ENCODE assay signal across 32 mouse cellular contexts in genomic region chr7:30829428-30829827, GRCm38 (mm10). TPM values are rescaled to one million over a fixed set of nuclear protein-coding genes. Genes with fewer than 3 reads are reported as not detected.
DNase-seq lines count a peak whose midpoint lies in the region; TF ChIP-seq lines count a peak whose summit lies in the region.
"Had no signal": no experiment of that assay in that cellular context is flagged by ENCODE, and none has a peak within 500 bp of the region (broad histone marks: within the 10 kb centered on the region; RNA-seq: fewer than 3 reads in every experiment).

No protein-coding gene starts in this region.

- H3K27ac ChIP-seq in bone marrow, adult 2 months (ENCODE audit: control insufficient read depth, insufficient read depth, low read depth, low read length, poor library complexity): peak overlapping the region; percentile 27; the same call in 1 of the 2 replicates
- H3K27ac ChIP-seq: embryonic facial prominence, embryonic 12.5 days; embryonic facial prominence, embryonic 15.5 days; forebrain, embryonic 12.5 days; forebrain, embryonic 15.5 days; heart, adult 2 months; heart, embryonic 10.5 days; heart, embryonic 13.5 days; hindbrain, embryonic 12.5 days; hindbrain, embryonic 15.5 days had no signal

- no peak for TF ChIP-seq POLR2A in bone marrow, adult 2 months (IDR thresholded peaks at IDR 0.05; ENCODE audit: borderline replicate concordance, control insufficient read depth, low read depth, low read length)

- peaks cover 43% of the 10 kb centered on the region for H3K4me1 ChIP-seq in E14TG2a.4 (replicated peaks; ENCODE audit: low read depth, low read length)
- H3K4me1 ChIP-seq in bone marrow, adult 2 months (ENCODE audit: control insufficient read depth, insufficient read depth, low read length): peaks cover 3% of the 10 kb centered on the region
- H3K4me1 ChIP-seq: embryonic facial prominence, embryonic 12.5 days; embryonic facial prominence, embryonic 15.5 days; forebrain, embryonic 12.5 days; forebrain, embryonic 15.5 days; heart, embryonic 13.5 days; hindbrain, embryonic 12.5 days; hindbrain, embryonic 15.5 days had no signal

- DNase-seq in ES-CJ7 (ENCODE audit: low read depth, low spot score) (peak; percentile 86), R1 (ENCODE audit: low read depth, low spot score) (peak; percentile 74)
- DNase-seq in kidney, postnatal 10 days: no peak
- no peak for DNase-seq in heart, adult 18-20 months
- no peak for DNase-seq in layer of hippocampus, postnatal 36 days
- DNase-seq: adrenal gland, adult 8-10 months; adrenal gland, postnatal 36 days; B cell, adult 2 months; cerebellum, adult 11 months; cerebellum, adult 2 months; cerebellum, adult 9-11 months; cerebellum, postnatal 25 days; gastrocnemius, postnatal 25 days; heart, adult 2 months; heart, postnatal 14 days; heart, postnatal 4 days had no signal

- no peaks in the 10 kb centered on the region for H3K36me3 ChIP-seq in E14TG2a.4 (ENCODE audit: insufficient read depth, low read length)
- H3K36me3 ChIP-seq: embryonic facial prominence, embryonic 12.5 days; embryonic facial prominence, embryonic 15.5 days; forebrain, embryonic 12.5 days; forebrain, embryonic 15.5 days; heart, embryonic 10.5 days; heart, embryonic 13.5 days; hindbrain, embryonic 12.5 days; hindbrain, embryonic 15.5 days had no signal

- no peaks in the 10 kb centered on the region for H3K27me3 ChIP-seq in E14TG2a.4 (ENCODE audit: insufficient read depth, low read length)
- H3K27me3 ChIP-seq: CH12.LX; embryonic facial prominence, embryonic 12.5 days; embryonic facial prominence, embryonic 15.5 days; forebrain, embryonic 12.5 days; forebrain, embryonic 15.5 days; heart, embryonic 13.5 days; hindbrain, embryonic 12.5 days; hindbrain, embryonic 15.5 days had no signal

- 61% methylated on average over 3 of the region's 3 CpGs for WGBS in bone marrow, adult 2 months

- H3K4me3 ChIP-seq in E14TG2a.4 (replicated peaks; ENCODE audit: low read length): 0 out of 2 replicates have a peak overlapping the region, but pooled peaks have one; percentile 7
- no peak overlapping the region for H3K4me3 ChIP-seq in bone marrow, adult 2 months (replicated peaks; ENCODE audit: control insufficient read depth, low read depth, low read length)
- H3K4me3 ChIP-seq: embryonic facial prominence, embryonic 12.5 days; embryonic facial prominence, embryonic 15.5 days; forebrain, embryonic 12.5 days; forebrain, embryonic 15.5 days; heart, adult 2 months; heart, embryonic 10.5 days; heart, embryonic 13.5 days; hindbrain, embryonic 12.5 days; hindbrain, embryonic 15.5 days had no signal

- TF ChIP-seq CTCF in E14TG2a.4 (conservative IDR thresholded peaks at IDR 0.05; ENCODE audit: low read length): no peak
- no peak for TF ChIP-seq CTCF in bone marrow, adult 2 months (IDR thresholded peaks at IDR 0.05; ENCODE audit: control insufficient read depth, insufficient read depth, low read length)

- peaks cover 9% of the 10 kb centered on the region; the same call in 1 of the 2 replicates for H3K9me3 ChIP-seq in E14TG2a.4 (ENCODE audit: low read length)
- H3K9me3 ChIP-seq: embryonic facial prominence, embryonic 12.5 days; embryonic facial prominence, embryonic 15.5 days; forebrain, embryonic 12.5 days; forebrain, embryonic 15.5 days; heart, embryonic 10.5 days; heart, embryonic 13.5 days; hindbrain, embryonic 12.5 days; hindbrain, embryonic 15.5 days had no signal

RNA-seq across cellular contexts. Expression of gene Ffar2, which starts 5.9 kb away (rescaled TPM):
- polyA plus RNA-seq in bone marrow, adult 2 months (2011; ENCODE audit: insufficient read depth, insufficient read length, low replicate concordance, missing spikeins): 3.6 and 18.3 TPM in 2 replicates
- under 1 TPM; 0.23 to 0.35 TPM for total RNA-seq in heart, adult 18-20 months (2021)
- not detected for total RNA-seq in layer of hippocampus, postnatal 36 days (2021)
- total RNA-seq: heart, adult 2 months; heart, postnatal 4 days had no signal
- polyA plus RNA-seq: embryonic facial prominence, embryonic 12.5 days; embryonic facial prominence, embryonic 15.5 days; forebrain, embryonic 12.5 days; heart, embryonic 13.5 days; hindbrain, embryonic 12.5 days had no signal

RNA-seq across cellular contexts. Expression of gene Ffar3, which starts 26.6 kb away (rescaled TPM):
- not detected in 2 replicates for polyA plus RNA-seq in bone marrow, adult 2 months (2011; ENCODE audit: insufficient read depth, insufficient read length, low replicate concordance, missing spikeins)
- total RNA-seq in heart, adult 18-20 months (2021): not detected
- not detected for total RNA-seq in layer of hippocampus, postnatal 36 days (2021)
- total RNA-seq: CH12.LX; common myeloid progenitor, adult 5-6 weeks; gastrocnemius, adult 8-10 months; gastrocnemius, postnatal 25 days; heart, adult 2 months; heart, postnatal 14 days; heart, postnatal 4 days had no signal
- polyA plus RNA-seq: activated CD4-positive, CD25-positive, alpha-beta regulatory T cell, adult 4 months; cerebellum, adult 2 months; embryonic facial prominence, embryonic 15.5 days; forebrain, embryonic 12.5 days; forebrain, embryonic 15.5 days; gonadal fat pad, adult 2 months; heart, adult 2 months; heart, embryonic 13.5 days; heart, embryonic 16.5 days; hindbrain, embryonic 12.5 days; hindbrain, embryonic 15.5 days had no signal

RNA-seq across cellular contexts. Expression of gene Ffar1, which starts 31.9 kb away (rescaled TPM):
- 2.1 and 4.9 TPM in 2 replicates for polyA plus RNA-seq in bone marrow, adult 2 months (2011; ENCODE audit: insufficient read depth, insufficient read length, low replicate concordance, missing spikeins)
- under 1 TPM in 1 of 2 experiments, not detected in 1; 0.13 TPM for total RNA-seq in heart, adult 18-20 months (2021)
- not detected for total RNA-seq in layer of hippocampus, postnatal 36 days (2021)
- total RNA-seq: adrenal gland, adult 8-10 months; adrenal gland, postnatal 36 days; common myeloid progenitor, adult 5-6 weeks; gastrocnemius, adult 8-10 months; gastrocnemius, postnatal 25 days; heart, adult 2 months; heart, postnatal 14 days; heart, postnatal 4 days had no signal
- polyA plus RNA-seq: cerebellum, adult 2 months; embryonic facial prominence, embryonic 12.5 days; embryonic facial prominence, embryonic 15.5 days; forebrain, embryonic 12.5 days; forebrain, embryonic 15.5 days; heart, embryonic 10.5 days; heart, embryonic 13.5 days; hindbrain, embryonic 12.5 days; hindbrain, embryonic 15.5 days had no signal

RNA-seq across cellular contexts. Expression of gene Krtdap, which starts 41.7 kb away (rescaled TPM):
- polyA plus RNA-seq in bone marrow, adult 2 months (2011; ENCODE audit: insufficient read depth, insufficient read length, low replicate concordance, missing spikeins): not detected in 2 replicates
- not detected for total RNA-seq in heart, adult 18-20 months (2021)
- total RNA-seq in layer of hippocampus, postnatal 36 days (2021): not detected
- total RNA-seq: adrenal gland, adult 8-10 months; CH12.LX; common myeloid progenitor, adult 5-6 weeks; heart, adult 2 months; heart, postnatal 14 days; heart, postnatal 4 days had no signal
- polyA plus RNA-seq: activated CD4-positive, CD25-positive, alpha-beta regulatory T cell, adult 4 months; cerebellum, adult 2 months; forebrain, embryonic 12.5 days; heart, adult 2 months; heart, embryonic 10.5 days; hindbrain, embryonic 12.5 days had no signal

RNA-seq across cellular contexts. Expression of gene Cd22, which starts 50.7 kb away (rescaled TPM):
- 24.0 and 59.4 TPM in 2 replicates for polyA plus RNA-seq in bone marrow, adult 2 months (2011; ENCODE audit: insufficient read depth, insufficient read length, low replicate concordance, missing spikeins)
- total RNA-seq in heart, adult 18-20 months (2021): 1 to 10 TPM in 1 of 2 experiments, under 1 TPM in 1; 0.35 to 6.6 TPM
- not detected for total RNA-seq in layer of hippocampus, postnatal 36 days (2021)
- total RNA-seq: gastrocnemius, adult 8-10 months had no signal
- polyA plus RNA-seq: forebrain, embryonic 12.5 days; forebrain, embryonic 15.5 days; heart, embryonic 10.5 days; heart, embryonic 13.5 days; hindbrain, embryonic 12.5 days had no signal

Comparison
In these comparisons a context has a peak if more than half of its experiments do, and no peak if none do; other contexts are left out.
1. DNase-seq: peak in ES-CJ7 (single experiment) and R1 (single experiment); none in kidney, postnatal 10 days (single experiment), heart, adult 18-20 months (0 of 2) and layer of hippocampus, postnatal 36 days (0 of 2).